Comparison of ENCODE assay signal across 23 mouse cellular contexts in genomic region chr11:113691851-113692250, GRCm38 (mm10). TPM values are rescaled to one million over a fixed set of nuclear protein-coding genes. Genes with fewer than 3 reads are reported as not detected.
"Had no signal": no experiment of that assay in that cellular context is flagged by ENCODE, and none has a peak within 500 bp of the region (broad histone marks: within the 10 kb centered on the region; RNA-seq: fewer than 3 reads in every experiment).

No protein-coding gene starts in this region.

- H3K27ac ChIP-seq: kidney, postnatal 0 days; limb, embryonic 10.5 days; limb, embryonic 13.5 days; liver, embryonic 15.5 days; lung, embryonic 15.5 days; midbrain, embryonic 10.5 days; midbrain, embryonic 13.5 days; stomach, postnatal 0 days had no signal

- H3K4me2 ChIP-seq: limb, embryonic 13.5 days; liver, embryonic 12.5 days; liver, embryonic 15.5 days; lung, embryonic 15.5 days; midbrain, embryonic 13.5 days had no signal

- ATAC-seq: liver, embryonic 12.5 days; midbrain, embryonic 13.5 days; midbrain, embryonic 16.5 days had no signal

- H3K27me3 ChIP-seq: limb, embryonic 13.5 days; liver, embryonic 12.5 days; liver, embryonic 15.5 days; lung, embryonic 15.5 days; megakaryocyte, embryonic 14.5 days; midbrain, embryonic 13.5 days had no signal

- H3K4me3 ChIP-seq: layer of hippocampus, adult 2 months; limb, embryonic 10.5 days; limb, embryonic 13.5 days; liver, embryonic 12.5 days; liver, embryonic 15.5 days; lung, embryonic 15.5 days; megakaryocyte, embryonic 14.5 days; midbrain, embryonic 10.5 days; midbrain, embryonic 13.5 days; myocyte had no signal

- H3K9ac ChIP-seq: limb, embryonic 13.5 days; liver, embryonic 12.5 days; liver, embryonic 15.5 days; lung, embryonic 15.5 days; midbrain, embryonic 13.5 days had no signal

- DNase-seq: layer of hippocampus, adult 9-11 months; liver; lung, adult 18-20 months; lung, postnatal 10 days; lung, postnatal 36 days; right cerebral cortex, adult 18-20 months; right cerebral cortex, postnatal 14 days; right cerebral cortex, postnatal 4 days; thymus, postnatal 25 days had no signal

- H3K9me3 ChIP-seq: limb, embryonic 10.5 days; limb, embryonic 13.5 days; liver, embryonic 12.5 days; liver, embryonic 15.5 days; lung, embryonic 15.5 days; midbrain, embryonic 10.5 days; midbrain, embryonic 13.5 days had no signal

RNA-seq across cellular contexts. Expression of gene Cpsf4l, which starts 18.0 kb away (rescaled TPM):
- total RNA-seq: layer of hippocampus, adult 2 months; monocyte, adult 5-6 weeks had no signal
- polyA plus RNA-seq: liver, embryonic 15.5 days had no signal
